Mouse (Mus musculus): ENCODE data around the gene Gm13279.
"Not testable (repeated sequence)": the region's sequence is repeated elsewhere in the genome, so short reads cannot be mapped to it uniquely, and the experiment has no call there.

Gene Gm13279

GRCm38 (mm10) chr4:88799365-88799764 lies 2.2 kb downstream of the Gm13279 start, which contains the start of gene Gm13285:
Gene Gm13285, plus strand, starts transcription at chr4:88799665.
- not testable (repeated sequence) for DNase-seq

GRCm38 (mm10) chr4:88802954-88803353 lies 5.8 kb downstream of the Gm13279 start, which contains the start of gene Gm13287:
Gene Gm13287, plus strand, starts transcription at chr4:88803254.
- DNase-seq = not testable (repeated sequence)

- DNase-seq = not testable (repeated sequence)
Measured at GRCm38 (mm10) chr4:88805231-88805630, 8.0 kb downstream of the Gm13279 start, which contains the start of gene Gm13288. Gene Gm13288, plus strand, starts transcription at chr4:88805531.

- peak; percentile 19 for DNase-seq
Measured at GRCm38 (mm10) chr4:88805761-88806160, 8.6 kb downstream of the Gm13279 start.

GRCm38 (mm10) chr4:88815928-88816327 lies 18.7 kb downstream of the Gm13279 start, which contains the start of gene Ifna7:
Gene Ifna7, plus strand, starts transcription at chr4:88816228.
- DNase-seq = no peak

- no peak for DNase-seq
Measured at GRCm38 (mm10) chr4:88819659-88820058, 22.5 kb downstream of the Gm13279 start, which contains the start of gene Ifna11. Gene Ifna11, plus strand, starts transcription at chr4:88819959.

GRCm38 (mm10) chr4:88822995-88823394 lies 25.8 kb downstream of the Gm13279 start:
- DNase-seq = peak; percentile 23

- DNase-seq = not testable (repeated sequence)
Measured at GRCm38 (mm10) chr4:88827116-88827515, 29.9 kb downstream of the Gm13279 start, which contains the start of gene Ifna6. Gene Ifna6, plus strand, starts transcription at chr4:88827416.

- peak; percentile 32 for DNase-seq
Measured at GRCm38 (mm10) chr4:88830523-88830922, 33.3 kb downstream of the Gm13279 start.

- not testable (repeated sequence) for DNase-seq
Measured at GRCm38 (mm10) chr4:88835225-88835624, 38.0 kb downstream of the Gm13279 start, which contains the start of gene Ifna5. Gene Ifna5, plus strand, starts transcription at chr4:88835525.

GRCm38 (mm10) chr4:88838828-88839227 lies 41.6 kb downstream of the Gm13279 start:
- peak; percentile 9 for DNase-seq

GRCm38 (mm10) chr4:88840058-88840457 lies 42.9 kb downstream of the Gm13279 start:
- no peak for DNase-seq

GRCm38 (mm10) chr4:88841438-88841911 lies 44.3 kb downstream of the Gm13279 start, which contains the start of gene Ifna4:
Gene Ifna4, plus strand, starts transcription at chr4:88841861.
- no peak for DNase-seq

GRCm38 (mm10) chr4:88845334-88845733 lies 48.1 kb downstream of the Gm13279 start:
- no peak for DNase-seq

Measured in lung, postnatal 36 days (tissue).